Mouse (Mus musculus): ENCODE data around the gene Klf11.
"Not testable (repeated sequence)": the region's sequence is repeated elsewhere in the genome, so short reads cannot be mapped to it uniquely, and the experiment has no call there.

Klf11 gene

DNA sequence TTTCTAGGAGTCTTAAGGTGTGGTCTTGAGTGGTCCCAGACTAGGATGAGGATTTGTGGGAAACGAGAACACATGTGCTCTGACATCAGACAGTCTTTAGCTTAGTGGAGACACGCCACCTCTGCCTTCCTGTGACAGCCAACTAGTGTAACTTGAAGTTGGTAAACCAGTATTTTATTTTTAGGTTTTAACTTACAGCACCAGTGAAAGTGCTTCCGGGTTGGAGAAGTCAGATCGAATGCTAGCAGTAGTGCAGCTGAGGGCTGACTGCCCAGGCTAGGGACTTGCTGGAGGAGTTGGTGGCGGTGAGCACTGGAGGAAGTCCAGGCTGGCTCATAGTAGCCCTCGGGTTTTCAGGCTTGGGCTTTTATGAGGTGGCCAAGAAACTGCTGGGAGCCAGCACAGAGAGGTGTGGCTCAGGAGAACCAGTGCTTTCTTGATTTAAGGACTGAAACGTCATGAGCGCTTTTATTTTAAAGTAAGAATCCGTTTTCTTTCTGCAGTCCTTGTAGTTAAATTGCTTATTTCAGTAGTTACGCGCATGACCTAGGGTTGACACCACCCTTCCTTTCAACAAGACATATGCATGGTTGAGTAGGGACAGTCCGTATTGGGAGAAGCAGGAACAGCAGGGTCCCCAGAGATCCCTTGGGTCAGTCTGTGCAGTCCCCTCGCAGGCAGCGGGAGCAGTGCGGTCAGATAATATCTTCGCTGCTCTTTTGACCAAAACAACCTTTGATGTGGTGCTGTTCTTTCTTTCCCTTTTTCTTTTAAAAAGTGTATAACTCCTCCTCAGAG lies 3.2 kb downstream of the Klf11 start:
- DNase-seq: no peak

DNA sequence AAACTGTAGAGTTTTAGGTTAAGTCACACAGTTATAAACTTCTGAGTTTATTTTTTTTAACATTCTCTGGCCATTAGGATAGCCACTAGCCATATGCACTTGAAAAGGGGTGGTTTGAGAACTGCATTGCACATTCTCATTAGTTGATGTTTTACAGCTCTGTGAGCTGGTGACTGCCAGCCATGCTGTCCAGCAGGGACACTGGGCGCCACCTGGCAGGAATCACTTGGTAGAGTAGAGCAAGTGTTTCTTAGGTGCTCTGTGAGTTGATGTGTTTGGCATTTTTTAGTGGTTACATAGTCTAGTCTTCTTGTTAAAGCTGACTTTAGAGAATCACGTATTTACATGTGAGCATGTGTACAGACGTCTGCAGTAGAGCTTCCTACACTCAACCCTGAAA lies 5.4 kb downstream of the Klf11 start:
- DNase-seq: no peak

DNA sequence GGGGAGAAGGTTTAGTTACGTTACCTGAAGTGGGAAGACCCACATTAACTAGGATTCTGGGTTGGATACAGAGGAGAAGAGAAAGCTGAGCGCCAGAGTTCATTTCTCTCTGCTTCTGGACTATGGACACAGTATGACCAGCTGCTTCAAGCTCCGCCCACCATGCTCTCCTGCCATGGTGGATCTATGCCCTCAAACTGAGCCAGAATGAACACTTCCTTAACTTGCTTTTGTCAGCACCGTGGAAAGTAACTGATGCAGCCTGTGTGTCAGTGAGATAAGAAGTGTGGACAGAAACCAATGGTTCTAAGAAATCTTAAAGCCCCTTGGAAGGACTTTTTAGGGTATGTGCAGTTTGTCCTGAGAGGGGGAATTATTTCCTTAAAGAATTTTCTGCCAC lies 7.9 kb downstream of the Klf11 start:
- DNase-seq: no peak

DNA sequence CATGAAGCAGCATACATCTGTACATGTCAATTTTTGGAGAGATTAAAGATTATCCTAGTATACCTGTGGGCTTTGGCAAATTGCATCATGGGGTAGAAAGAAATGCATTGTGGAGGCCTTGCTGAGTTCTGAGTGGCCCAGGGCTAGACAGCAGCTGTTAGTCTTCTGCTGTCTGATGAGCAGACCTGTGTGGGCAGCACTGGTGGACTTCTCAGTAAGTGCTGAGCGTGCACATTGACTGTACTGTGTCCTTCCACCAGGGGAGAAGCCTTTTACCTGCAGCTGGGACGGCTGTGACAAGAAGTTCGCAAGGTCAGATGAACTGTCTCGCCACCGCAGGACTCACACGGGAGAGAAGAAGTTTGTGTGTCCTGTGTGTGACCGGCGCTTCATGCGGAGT lies 8.8 kb downstream of the Klf11 start:
- DNase-seq: no peak

DNA sequence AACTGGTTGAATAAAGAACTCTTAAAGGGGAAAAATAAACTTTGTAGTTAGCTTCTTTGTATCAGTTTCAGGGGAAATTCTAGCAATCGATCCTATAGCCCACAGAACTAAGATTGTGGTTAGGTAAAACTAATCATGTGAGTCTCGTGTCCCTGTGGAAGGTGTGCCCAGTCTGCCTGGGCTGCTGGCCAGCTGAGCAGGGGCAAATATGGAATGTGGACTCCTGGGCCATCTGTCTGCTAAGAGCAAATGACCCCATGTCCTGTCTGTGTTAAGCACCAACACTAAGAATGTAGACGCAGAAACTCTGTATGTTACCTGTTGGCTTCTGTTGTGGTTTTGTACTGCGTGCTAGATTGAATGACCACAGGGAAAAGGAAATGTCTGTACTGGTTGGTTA lies 10.0 kb downstream of the Klf11 start:
- no peak for DNase-seq

DNA sequence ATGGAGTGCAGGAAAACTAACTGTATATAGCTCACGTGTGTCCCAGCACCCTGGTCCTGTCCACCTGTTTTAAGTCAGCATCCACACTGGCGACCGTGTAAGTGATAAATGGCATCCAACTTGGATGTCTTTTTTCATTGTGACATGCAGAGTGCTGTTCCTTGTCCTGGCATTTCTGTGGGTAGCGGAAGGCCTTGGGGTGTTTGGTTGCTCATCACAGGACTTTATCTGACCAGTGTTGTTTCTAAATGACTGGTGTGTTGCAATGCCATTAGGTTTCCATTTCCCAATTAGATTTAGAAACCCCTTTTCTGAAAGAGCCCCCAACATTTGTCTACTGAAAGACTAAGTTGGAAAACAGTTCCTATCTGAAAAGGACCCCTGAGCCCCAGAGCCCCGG lies 11.1 kb downstream of the Klf11 start:
- DNase-seq: no peak

DNA sequence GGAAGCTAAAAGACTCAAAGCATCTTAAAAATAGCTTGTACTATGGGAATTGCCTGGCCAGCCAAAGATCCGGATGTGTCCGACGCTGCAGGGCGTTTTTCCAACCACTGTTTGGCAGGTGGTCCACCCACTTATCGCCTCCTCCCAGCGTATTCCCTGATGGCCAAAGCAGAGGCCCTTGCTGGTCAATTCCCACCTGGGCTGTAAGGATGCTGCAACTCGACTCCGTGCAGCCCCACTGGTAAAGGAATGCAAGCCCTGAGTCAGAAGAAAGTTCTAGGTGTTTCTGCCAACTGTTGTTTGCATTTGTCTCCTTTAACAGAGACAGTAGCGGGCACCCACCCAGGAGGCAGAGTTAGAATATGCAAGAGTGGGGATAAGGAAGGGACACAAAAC lies 29.0 kb downstream of the Klf11 start:
- DNase-seq: no peak

DNA sequence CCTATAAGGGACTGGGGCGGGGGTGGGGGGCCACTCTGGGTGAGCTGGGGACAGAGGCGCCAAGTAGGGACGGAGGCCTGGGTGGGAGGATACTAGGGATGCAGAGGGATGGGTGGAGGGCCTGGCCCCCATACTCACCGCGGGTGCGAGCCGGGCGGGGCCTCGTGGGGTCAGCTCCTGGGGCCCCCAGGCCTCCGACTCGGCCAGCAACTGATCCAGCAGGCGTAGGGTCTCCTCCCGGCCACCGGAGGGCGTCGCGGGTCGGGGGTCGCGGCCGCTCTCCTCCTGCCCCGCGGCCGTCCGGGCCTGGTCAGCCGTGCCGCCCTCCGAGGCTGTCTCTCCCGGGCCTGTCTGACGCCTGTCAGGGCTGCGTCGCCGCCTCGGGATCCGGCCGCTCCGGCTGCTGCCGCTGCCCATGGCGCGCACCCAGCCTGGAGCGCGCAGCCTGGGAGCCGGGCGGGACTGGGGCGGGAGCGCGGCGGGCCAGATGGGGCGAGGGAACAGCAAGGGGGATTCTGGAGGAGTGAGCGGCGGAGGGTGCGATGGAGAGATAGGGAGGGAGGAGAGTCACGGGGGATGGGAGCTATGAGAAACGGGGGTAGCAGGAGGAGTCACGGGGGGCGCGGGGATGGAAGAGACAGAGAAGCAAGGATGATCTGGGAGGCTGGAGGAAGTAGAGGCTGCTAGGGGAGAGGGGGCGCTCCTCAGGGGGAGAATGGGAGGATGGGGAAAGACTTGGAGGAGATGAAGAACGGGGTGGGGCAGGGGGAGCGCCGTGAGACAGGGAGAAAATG lies 29.6 kb downstream of the Klf11 start:
- no peak for DNase-seq

DNA sequence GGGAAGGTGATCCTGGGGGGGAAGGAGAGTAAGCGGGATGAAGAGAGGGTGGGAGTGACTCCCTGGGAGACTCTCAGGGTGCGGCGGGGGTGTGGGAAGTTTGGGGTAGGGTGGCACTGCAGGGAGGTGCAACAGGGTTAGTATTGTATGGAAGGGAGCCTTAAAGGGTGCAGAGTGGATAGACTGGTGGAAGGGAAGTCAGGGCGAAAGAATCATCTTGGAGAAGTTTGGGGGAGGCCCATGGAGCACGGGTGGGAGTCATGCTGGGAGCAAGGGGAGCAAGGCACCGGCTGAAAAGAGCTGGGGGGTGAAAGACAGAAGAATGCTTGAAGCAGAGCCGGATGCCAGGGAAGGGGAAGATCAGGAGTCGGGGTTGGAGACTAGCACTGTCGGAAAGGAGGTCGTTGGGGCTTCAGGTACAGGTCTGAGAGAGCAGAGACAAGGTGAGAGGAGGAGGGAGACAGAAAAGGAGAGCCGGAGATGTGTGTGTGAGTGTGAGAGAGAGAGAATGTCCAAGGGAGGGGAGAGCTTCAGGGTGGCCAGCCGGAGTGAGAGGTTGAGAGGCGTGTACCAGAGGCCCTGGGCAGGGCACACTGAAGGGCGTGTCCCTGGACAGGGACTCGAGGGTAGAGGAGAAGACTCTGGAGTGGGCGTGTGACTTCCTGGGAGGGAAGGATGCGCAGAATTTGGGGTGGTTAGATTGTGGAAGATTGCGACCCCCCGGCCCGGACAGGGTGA lies 30.4 kb downstream of the Klf11 start, which contains the start of gene Cys1:
Gene Cys1, minus strand, starts transcription at position 528 of the 738 bp plus-strand sequence.
- no peak for DNase-seq

DNA sequence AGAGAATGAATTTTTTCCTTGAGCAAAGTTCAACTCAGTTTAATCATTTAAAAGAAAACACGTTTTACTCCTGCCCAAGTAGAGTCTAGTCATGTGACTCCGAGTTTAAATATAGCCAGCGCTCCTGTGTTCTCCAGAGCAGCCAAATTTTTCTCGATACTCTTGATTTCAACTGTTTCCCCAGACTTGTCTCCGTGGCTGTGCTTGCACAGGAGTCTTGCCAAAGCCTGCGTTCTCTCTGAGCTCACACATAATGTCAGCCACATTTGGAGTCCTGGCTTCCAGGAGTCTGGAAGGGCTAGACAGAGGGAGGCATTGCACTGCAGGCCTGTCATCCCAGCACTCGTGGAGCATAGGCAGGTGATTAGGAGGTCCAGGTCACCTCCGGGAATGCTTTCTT lies 31.5 kb downstream of the Klf11 start:
- no peak for DNase-seq

DNA sequence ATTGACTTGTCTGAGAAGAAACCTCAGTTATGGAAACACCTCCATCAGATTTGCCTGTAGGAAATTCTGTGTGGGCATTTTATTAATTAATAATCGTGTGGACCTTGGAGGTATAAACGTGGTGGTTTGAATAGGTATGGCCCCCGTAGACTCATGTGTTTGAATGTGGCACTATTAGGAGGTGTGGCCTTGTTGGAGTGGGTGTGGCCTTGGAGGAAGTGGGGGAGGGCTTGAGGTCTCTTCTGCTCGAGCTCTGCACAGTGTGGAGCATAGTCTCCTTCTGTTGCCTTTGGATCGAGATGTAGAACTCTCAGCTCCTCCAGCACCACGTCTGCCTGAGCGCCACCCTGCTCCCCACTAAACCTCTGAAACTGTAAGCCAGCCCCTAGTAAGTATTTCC lies 32.4 kb downstream of the Klf11 start:
- DNase-seq: no peak

DNA sequence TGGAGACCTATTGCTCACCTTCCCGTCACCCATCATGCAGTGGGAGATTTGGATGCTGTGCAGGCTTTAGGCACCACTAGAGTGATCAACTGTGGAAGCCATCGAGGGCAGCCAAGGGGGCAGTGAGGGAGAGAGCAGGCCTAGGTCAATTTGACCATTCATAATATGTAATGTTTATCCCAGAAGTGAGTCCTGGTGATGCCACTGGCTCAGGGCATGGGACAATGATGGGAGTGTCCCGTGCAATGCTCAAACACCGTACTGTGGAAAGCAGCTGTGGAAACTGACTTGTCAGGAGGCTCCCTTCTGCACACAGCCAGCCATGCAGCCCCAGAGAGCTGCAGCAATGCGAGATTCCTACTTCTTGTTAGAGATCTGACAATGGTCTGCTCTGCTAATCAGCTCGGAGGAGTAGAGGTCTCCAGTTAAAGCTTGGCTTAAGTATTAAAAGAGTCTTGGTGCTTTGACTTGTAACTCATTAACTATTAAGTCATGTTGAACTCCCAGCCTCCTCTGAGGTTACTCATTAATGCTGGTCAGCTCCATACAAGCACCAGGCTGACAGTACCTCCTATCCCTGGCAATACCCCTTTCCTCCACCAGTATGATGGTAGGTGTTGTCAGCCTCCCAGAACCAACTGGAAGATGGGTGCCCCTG lies 35.1 kb downstream of the Klf11 start:
- DNase-seq: no peak

DNA sequence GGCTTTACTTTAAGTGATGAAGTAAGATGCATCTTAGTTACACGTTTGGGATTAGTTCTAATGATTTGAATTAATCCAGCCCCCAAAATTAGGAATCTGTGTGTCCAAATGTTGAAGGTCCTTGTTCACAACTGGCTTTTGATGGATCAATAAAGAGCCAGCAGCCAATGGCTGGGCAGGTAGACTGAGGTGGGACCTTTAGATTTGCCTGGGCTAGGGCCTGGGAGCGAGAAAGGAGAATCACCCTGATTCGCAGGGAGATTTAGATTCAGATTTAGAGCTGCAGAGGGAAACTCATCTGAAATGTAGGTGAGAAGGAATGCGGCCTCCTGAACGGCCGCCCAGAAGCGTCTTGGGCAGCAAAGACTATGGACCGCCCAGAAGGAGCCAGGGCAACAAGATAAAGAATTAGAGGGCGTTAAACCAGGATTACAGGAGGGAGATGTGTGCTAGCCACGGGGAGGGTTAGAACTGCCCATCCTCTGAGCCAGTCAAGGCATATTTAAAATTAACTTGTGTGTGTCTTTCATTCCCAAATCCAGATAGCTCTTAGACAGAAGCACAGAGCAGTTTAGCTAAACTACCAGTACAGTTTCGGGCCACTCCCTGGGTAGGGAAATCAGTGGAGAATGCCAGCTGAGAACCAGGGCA lies 35.7 kb downstream of the Klf11 start:
- no peak for DNase-seq

DNA sequence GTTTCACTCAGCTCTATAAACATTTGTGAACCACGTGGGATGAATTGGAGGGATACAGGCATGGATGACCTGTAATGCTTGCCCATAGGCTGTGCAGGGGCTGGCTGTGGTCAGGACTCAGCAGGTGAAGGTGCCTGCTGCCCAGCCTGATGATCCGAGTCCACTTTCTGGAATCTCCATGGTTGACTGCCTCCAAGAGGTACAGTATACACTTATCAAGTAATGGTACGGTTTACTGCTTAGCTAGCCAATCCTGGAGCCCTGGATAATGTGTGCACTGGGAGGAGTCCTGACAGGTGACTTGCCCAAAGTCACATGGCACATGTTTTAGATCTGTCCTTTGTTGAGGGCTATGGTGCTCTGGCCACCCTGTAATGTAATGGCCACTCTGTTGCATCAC lies 39.3 kb downstream of the Klf11 start:
- DNase-seq: no peak

DNA sequence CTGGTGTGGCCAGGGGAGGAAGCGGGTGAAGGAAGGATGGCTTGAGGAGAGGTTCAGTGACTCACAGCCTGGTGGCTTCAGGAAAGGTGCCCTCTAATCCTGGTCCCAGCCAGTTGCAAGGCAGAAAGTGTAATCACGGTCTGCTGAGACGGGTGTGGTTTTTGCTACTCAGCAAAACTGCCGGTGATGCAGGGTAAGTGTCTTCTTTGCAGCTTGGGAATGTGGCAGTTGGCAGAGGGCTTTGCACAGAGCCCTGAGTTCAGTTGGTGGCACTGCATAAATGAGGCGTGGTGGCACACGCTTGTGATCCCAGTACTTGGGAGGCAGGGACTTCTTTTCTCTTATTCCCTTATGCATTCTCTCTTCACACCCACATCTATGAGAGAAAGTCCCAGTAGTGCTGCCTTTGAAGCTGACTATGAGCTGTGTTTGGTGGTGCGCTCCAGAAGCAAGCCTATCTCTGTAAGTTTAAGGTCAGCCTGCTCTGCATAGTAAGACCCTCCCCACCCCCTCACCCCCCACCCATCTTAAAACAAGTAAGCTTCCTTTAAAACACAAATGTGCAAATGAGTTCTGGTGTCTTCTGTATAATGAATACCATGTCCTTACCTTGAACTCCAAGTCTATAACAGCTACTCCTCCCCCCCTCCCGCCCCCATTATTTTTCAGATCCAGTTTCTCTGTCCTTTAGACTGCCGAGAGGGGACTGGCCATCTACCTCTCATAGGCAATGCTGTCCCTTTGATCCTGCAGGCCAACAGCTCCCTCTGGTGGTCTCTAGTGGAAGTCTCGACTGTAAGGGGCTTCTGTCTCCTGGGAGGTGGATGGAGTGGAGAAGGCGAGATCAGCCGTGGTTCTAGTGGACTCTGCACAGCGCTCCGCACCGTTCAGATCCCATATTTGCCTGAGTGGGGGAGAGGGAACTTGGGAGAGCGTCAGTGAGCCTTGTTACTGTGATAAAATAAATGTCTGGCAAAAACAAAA lies 45.7 kb downstream of the Klf11 start:
- DNase-seq: peak; percentile 83

DNA sequence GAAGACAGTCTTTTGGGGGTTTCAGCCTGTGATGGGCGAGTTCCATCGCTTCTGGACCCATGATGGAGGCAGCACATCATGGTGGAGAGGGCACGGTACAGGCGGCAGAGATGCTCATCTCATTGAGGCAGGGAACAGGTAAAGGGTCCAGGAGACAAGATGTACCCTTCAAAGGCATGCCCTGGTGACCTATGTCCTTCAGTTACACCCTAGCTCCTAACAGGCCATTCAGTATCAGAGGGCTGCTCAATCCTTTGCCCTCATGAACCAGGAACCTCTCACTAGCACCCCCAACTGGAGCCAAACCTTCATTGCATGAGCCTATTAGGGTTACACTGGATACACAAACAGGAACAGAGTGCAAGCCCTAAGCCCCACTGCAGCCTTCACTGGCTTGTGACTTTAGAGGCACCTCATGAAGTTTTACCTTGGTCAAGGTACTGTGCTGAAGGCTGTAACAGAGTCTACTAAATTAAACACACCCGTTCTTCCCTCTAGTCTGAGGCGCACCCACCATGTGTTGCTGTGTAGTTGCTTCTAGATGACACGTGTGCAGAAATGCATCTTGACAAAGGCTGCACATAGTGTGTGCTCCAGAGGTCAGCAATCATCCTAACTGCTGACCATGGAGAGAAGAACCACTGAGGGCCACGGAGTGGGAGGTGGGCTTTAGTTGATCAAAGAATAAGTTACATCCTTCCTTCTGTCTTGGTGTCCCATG lies 46.6 kb downstream of the Klf11 start:
- DNase-seq: no peak

DNA sequence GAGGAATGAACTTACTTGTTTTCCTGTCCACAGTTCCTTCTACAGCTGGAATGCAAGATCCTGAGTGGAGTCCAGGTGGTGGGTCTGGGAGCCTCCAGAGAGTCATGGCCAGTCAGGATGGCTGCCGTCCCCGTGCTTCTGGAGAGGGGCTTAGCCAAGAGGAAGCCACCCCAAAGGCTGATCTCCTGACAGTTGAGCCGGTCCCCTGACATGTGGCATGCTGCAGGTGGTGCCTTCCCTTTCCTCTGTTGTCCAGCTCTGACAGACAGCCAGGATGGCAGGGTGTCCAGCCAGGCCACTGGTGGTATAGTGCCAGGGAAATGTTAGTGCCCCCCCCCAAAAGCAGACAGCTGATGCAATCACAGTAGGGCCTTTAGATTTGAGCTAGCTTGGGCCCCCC lies 47.4 kb downstream of the Klf11 start:
- no peak for DNase-seq

DNA sequence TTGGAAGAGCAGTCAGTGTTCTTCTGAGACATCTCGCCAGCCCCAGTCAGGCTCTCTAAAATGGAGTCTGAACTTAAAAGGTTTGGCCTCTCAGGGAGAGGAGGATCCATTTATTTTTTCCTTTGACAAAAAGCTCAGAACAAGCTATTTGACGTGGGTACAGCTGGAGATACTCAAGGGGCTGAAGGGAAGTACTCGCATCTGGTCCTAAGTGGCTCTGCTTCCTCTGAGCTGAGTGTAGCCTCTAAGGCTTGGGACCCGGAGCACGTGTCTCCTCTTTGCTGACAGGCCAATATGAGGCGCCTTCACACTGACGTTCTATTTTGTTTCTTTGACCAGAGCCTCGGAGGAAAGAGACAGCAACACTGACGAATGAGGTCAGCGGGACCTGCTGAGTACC lies 48.5 kb downstream of the Klf11 start:
- no peak for DNase-seq

DNA sequence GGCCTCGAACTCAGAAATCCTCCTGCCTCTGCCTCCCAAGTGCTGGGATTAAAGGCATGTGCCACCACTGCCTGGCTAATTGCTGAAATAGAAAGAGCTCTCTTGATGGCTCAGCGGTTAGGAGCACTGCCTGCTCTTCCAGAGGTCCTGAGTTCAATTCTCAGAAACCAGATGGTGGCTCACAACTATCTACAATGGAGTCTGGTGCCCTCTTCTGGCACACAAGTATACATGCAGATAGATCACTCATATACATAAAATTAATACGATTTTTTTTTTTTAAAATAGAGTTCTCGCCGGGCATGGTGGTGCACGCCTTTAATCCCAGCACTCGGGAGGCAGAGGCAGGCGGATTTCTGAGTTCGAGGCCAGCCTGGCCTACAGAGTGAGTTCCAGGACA lies 50.5 kb downstream of the Klf11 start:
- not testable (repeated sequence) for DNase-seq

DNA sequence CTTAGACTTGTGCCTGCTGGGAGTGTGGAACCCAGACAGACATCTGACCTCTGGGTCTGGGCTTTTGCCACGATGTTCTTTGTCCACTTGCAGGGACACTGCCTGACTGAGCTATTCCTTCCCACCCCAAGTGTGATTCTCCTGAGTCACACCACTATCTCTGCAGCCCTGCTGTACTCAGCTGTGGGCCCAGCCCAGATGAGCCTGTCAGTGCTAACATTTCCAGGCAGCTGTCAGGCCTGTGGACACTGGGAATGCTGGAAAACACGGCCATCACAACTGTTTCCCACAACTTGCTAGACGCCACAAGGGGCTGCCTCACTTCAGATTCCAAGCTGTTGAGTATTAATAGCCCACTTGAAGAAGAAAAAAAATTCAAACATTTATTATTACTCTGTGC lies 51.9 kb downstream of the Klf11 start:
- DNase-seq: no peak

All from thymus, postnatal 14 days (tissue).